Mouse (Mus musculus) bone marrow, adult 2 months (tissue): ENCODE data around the gene Cfap206.

Source experiments
- CTCF ChIP-seq: fragments of 200-500 bp; IDR thresholded peaks from 2 replicates; pipeline ENCODE4 v1.5.1; 2011; ENCODE audit warnings: low read length, control low read depth; ENCODE audit not compliant: control insufficient read depth, insufficient read depth
- POLR2A ChIP-seq: fragments of 200-500 bp; IDR thresholded peaks from 2 replicates; pipeline ENCODE4 v1.6.1; 2011; ENCODE audit warnings: low read depth, mild to moderate bottlenecking, control low read depth, low read length, borderline replicate concordance; ENCODE audit not compliant: control insufficient read depth

- TF ChIP-seq CTCF, result no peak
- no peak for TF ChIP-seq POLR2A
Measured at GRCm38 (mm10) chr4:34680530-34680929, 49.5 kb downstream of the Cfap206 start.
